Mouse (Mus musculus) erythroblast, embryonic 14.5 days (primary cell): ENCODE results near the gene Gimap9. TPM values are rescaled to one million over a fixed set of nuclear protein-coding genes. Genes with fewer than 3 reads are reported as not detected.

Experiments used
- H3K27me3 ChIP-seq: 2 replicates; pipeline ENCODE4 v1.6.1; 2012; ENCODE audit warnings: inconsistent platforms; ENCODE audit not compliant: control insufficient read depth
- H3K36me3 ChIP-seq: 2 replicates; pipeline ENCODE4 v1.6.1; 2012; ENCODE audit warnings: mild to moderate bottlenecking, inconsistent platforms; ENCODE audit not compliant: control insufficient read depth
- H3K4me1 ChIP-seq: 2 replicates; pipeline ENCODE4 v1.6.1; 2012; ENCODE audit warnings: inconsistent platforms; ENCODE audit not compliant: control insufficient read depth
- H3K4me3 ChIP-seq: replicated peaks from 2 replicates; pipeline ENCODE3; 2012; ENCODE audit warnings: moderate library complexity, mild to moderate bottlenecking, inconsistent platforms
- H3K9me3 ChIP-seq: 2 replicates; pipeline ENCODE4 v1.6.1; 2012; ENCODE audit warnings: low read length, inconsistent platforms, mixed read lengths; ENCODE audit not compliant: control insufficient read depth
- GATA1 ChIP-seq: IDR thresholded peaks from 2 replicates; pipeline ENCODE4 v1.6.1; 2012; ENCODE audit warnings: low read length, inconsistent platforms, mixed read lengths
- TAL1 ChIP-seq: IDR thresholded peaks from 3 replicates; pipeline ENCODE4 v1.6.1; 2012; ENCODE audit warnings: low read length, inconsistent platforms, mixed read lengths
- polyA plus RNA-seq: library from polyadenylated mRNA; stranded (reverse); fragments of >175 nt; gene quantifications from 2 replicates; pipeline ENCODE4 v1.2.3, GENCODE M21; 2012

Gimap9 gene
- polyA plus RNA-seq, 1 experiment = not detected

GRCm38 (mm10) chr6:48698066-48698856, 22.3 kb downstream of the Gimap9 start:
- no peaks in the 10 kb centered on the region for H3K9me3 ChIP-seq
- no peaks in the 10 kb centered on the region for H3K27me3 ChIP-seq
- no peaks in the 10 kb centered on the region for H3K4me1 ChIP-seq
- H3K4me3 ChIP-seq = no peak overlapping the region
- TF ChIP-seq TAL1 (no peak), GATA1 (no peak)
- no peaks in the 10 kb centered on the region for H3K36me3 ChIP-seq

GRCm38 (mm10) chr6:48698888-48699287, 23.0 kb downstream of the Gimap9 start:
- H3K4me3 ChIP-seq = no peak overlapping the region
- no peaks in the 10 kb centered on the region for H3K9me3 ChIP-seq
- no peaks in the 10 kb centered on the region for H3K27me3 ChIP-seq
- TF ChIP-seq TAL1 (no peak), GATA1 (no peak)
- no peaks in the 10 kb centered on the region for H3K4me1 ChIP-seq
- H3K36me3 ChIP-seq = no peaks in the 10 kb centered on the region

- TF ChIP-seq TAL1 (no peak), GATA1 (no peak)
- Histone ChIP-seq H3K9me3 (no peaks in the 10 kb centered on the region), H3K27me3 (no peaks in the 10 kb centered on the region), H3K4me3 (no peak overlapping the region), H3K4me1 (no peaks in the 10 kb centered on the region), H3K36me3 (no peaks in the 10 kb centered on the region)
These were observed 24.5 kb downstream of the Gimap9 start for GRCm38 (mm10) chr6:48700251-48701075.

- no peaks in the 10 kb centered on the region for H3K36me3 ChIP-seq
- H3K9me3 ChIP-seq = no peaks in the 10 kb centered on the region
- no peaks in the 10 kb centered on the region for H3K27me3 ChIP-seq
- no peaks in the 10 kb centered on the region for H3K4me1 ChIP-seq
- H3K4me3 ChIP-seq = no peak overlapping the region
- TF ChIP-seq TAL1 = no peak
- no peak for TF ChIP-seq GATA1
These were observed 26.2 kb downstream of the Gimap9 start for GRCm38 (mm10) chr6:48702146-48702545.

- Histone ChIP-seq H3K4me1 (no peaks in the 10 kb centered on the region), H3K4me3 (no peak overlapping the region), H3K27me3 (no peaks in the 10 kb centered on the region), H3K36me3 (no peaks in the 10 kb centered on the region), H3K9me3 (no peaks in the 10 kb centered on the region)
- TF ChIP-seq TAL1 = no peak
- TF ChIP-seq GATA1 = no peak
These were observed 26.7 kb downstream of the Gimap9 start for GRCm38 (mm10) chr6:48702601-48703000.

GRCm38 (mm10) chr6:48704146-48704545, 28.2 kb downstream of the Gimap9 start:
- Histone ChIP-seq H3K4me1 (no peaks in the 10 kb centered on the region), H3K27me3 (no peaks in the 10 kb centered on the region), H3K9me3 (no peaks in the 10 kb centered on the region), H3K4me3 (no peak overlapping the region), H3K36me3 (no peaks in the 10 kb centered on the region)
- TF ChIP-seq TAL1 (no peak), GATA1 (no peak)

GRCm38 (mm10) chr6:48706130-48706529, 30.2 kb downstream of the Gimap9 start:
- TF ChIP-seq TAL1 (no peak), GATA1 (no peak)
- Histone ChIP-seq H3K36me3 (no peaks in the 10 kb centered on the region), H3K27me3 (no peaks in the 10 kb centered on the region), H3K4me3 (no peak overlapping the region), H3K9me3 (no peaks in the 10 kb centered on the region), H3K4me1 (no peaks in the 10 kb centered on the region)

- Histone ChIP-seq H3K4me1 (no peaks in the 10 kb centered on the region), H3K9me3 (no peaks in the 10 kb centered on the region), H3K36me3 (no peaks in the 10 kb centered on the region), H3K4me3 (no peak within 1 kb of the TSS), H3K27me3 (no peaks in the 10 kb centered on the region)
- TF ChIP-seq TAL1 (no peak), GATA1 (no peak)
These were observed 42.5 kb downstream of the Gimap9 start, which contains the start of the genes Gm28053 and Gimap7 for GRCm38 (mm10) chr6:48718455-48718854. Gene Gm28053, plus strand, starts transcription at chr6:48718607. Gene Gimap7, plus strand, starts transcription at chr6:48718621.

GRCm38 (mm10) chr6:48720326-48720725, 44.4 kb downstream of the Gimap9 start:
- no peak overlapping the region for H3K4me3 ChIP-seq
- no peaks in the 10 kb centered on the region for H3K27me3 ChIP-seq
- TF ChIP-seq GATA1 = no peak
- TF ChIP-seq TAL1 = no peak
- no peaks in the 10 kb centered on the region for H3K36me3 ChIP-seq
- no peaks in the 10 kb centered on the region for H3K9me3 ChIP-seq
- H3K4me1 ChIP-seq = no peaks in the 10 kb centered on the region
